Mouse (Mus musculus) erythroblast, adult 5-6 weeks (primary cell): ENCODE data around the gene Sigmar1. TPM values are rescaled to one million over a fixed set of nuclear protein-coding genes. Genes with fewer than 3 reads are reported as not detected.
"Not testable (repeated sequence)": the region's sequence is repeated elsewhere in the genome, so short reads cannot be mapped to it uniquely, and the experiment has no call there.

Source experiments
- ATAC-seq: replicated peaks from 2 replicates; pipeline ENCODE4 v1.8.0; 2016; ENCODE audit warnings: moderate number of reproducible peaks, mild to moderate bottlenecking, moderate TSS enrichment, inconsistent platforms; ENCODE audit not compliant: poor library complexity, low FRiP score, severe bottlenecking
- total RNA-seq, 2 experiments: library from RNA; stranded (forward) in 1 of 2; stranded (reverse) in 1 of 2; fragments of 150-400 nt in 1 of 2; fragments of 200-764, 138-1000 nt in 1 of 2; gene quantifications; 2 replicates each; pipeline versions ENCODE4 v1.2.3 to v1.2.4; 2015 to 2017; ENCODE audit warnings: low replicate concordance in 2 of 2

Gene Sigmar1
- total RNA-seq, 2 experiments from 2014 or later: 1.7 to 7.2 TPM

DNA sequence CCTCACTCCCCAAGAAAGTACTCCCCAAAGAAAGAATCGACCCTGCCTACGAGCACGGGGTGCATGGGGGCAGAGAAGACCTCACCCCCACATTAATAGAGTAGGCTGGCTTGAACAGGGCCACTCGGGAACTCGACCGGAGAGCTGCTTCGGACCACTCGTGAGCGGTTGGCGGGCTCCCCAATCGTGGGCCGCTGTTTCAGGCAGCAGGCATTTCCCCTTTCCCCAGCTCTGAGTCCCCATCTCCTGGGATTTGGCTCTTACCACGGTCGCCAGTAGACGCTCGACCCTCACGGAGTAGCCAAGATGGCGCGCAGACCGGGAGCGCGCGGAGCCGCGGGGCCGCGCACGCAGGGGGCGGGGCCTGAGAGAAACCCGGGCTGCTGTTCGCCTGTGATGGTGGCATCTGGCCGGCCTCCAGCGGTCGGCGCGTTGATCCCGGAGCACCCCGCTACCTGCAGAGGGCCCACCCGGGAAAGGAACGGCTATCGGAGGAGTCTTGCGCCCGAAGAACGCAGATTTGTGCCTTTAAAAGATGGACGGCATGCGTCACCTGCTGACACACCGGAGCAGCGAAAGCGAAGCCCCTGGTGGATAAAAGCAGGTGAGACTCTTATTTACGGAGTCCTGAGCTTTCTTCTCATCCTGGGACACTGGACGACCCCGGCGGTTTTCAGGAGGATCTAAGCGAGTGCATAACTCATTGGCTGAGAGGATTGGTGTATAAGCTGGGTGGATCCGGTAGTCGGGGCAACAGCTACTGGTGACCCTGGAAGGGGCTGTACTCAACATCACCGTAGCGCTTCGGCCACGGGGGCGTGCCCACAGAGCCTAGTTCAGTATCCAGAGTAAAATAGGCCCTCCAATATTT is 42.5 kb downstream of the Sigmar1 start, which contains the start of gene Rpp25l:
Gene Rpp25l (minus strand): TSS at position 338 of the 871 bp plus-strand sequence.
- peak; percentile 78 for ATAC-seq

DNA sequence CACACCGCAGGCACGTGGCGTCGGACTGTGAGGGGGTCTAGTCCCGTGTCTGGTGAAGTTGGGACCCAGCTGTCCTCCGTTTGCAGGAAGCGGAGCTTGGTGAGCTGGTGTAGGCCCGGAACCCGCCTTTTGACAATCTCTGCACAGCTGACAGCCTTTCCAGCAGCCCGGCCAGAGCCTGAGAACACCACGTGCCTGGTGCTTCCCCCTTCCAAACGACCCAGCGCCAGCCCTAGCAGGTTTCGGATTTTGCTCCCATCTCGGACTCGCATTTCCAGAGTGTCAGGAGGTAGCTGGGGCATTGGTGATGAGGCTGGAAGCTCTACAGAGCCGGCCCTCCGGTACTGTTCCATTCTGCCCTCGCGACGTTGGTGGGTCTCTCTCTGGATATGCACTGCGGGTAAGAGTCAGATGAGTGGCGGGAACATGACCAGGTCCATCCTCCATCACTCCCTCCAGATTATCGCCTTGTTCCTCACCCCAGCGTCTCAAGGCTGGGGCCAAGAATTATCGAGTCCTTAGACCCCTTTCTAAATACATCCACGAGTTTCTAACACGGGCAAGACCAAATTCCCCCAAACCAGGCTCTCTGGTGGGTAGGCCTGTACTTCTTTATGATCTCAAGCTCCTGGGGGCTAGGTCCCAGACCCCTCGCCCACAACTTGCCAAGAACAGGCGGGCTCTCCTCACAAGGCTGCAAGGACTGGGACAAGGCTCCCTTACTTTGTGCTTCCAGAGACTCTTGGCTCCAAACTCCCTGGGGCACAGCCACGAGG is 43.3 kb downstream of the Sigmar1 start:
- ATAC-seq: peak; percentile 34

DNA sequence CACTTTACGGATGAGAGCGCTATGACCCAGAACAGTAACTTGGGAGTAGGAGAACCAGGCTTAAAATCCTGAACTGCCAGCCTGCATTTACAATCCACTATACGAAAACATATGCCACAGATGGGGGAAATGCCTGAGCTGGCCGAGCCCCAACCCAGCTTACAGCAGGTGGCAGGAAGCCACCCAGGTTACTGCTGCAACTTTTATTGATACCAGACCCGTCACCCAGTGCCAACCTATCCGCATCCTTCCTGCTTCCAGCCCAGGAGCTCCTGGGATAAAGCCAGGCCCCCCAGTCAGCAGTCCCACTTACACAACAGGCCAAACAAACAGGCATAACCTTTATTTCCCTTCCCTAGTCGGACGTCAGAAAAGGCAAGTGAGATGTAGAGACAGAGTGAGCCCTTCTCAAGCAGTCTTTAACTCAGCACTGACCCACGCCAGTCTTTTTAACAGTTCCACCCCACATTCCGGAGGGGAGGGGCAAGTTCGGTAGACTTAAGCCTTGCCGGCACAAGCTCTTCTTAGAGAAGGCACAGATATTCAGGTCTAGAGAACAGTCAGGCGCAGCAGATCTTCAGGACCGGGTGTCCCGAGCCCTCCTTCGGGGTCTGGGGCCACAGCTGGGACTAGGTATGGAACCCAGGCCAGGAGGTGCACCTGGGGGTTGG is 44.1 kb downstream of the Sigmar1 start:
- ATAC-seq: no peak

DNA sequence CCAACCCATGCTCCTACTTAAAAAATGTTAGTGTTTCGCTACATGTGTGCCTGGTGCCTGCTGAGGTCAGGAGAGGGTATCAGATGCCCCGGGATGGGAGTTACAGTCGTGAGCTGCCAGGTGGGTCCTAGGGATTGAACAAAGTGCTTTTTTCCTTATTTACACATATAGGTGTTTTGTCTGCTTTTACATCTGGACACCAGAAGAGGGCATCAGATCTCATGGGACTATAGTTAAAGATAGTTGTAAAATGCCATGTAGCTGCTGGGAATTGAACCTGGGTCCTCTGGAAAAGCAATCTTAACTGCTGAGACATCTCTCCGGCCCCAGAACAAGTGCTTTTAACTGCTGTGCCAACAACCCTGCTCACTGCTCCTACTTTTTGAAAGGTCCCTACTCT is 45.7 kb downstream of the Sigmar1 start:
- no peak for ATAC-seq

DNA sequence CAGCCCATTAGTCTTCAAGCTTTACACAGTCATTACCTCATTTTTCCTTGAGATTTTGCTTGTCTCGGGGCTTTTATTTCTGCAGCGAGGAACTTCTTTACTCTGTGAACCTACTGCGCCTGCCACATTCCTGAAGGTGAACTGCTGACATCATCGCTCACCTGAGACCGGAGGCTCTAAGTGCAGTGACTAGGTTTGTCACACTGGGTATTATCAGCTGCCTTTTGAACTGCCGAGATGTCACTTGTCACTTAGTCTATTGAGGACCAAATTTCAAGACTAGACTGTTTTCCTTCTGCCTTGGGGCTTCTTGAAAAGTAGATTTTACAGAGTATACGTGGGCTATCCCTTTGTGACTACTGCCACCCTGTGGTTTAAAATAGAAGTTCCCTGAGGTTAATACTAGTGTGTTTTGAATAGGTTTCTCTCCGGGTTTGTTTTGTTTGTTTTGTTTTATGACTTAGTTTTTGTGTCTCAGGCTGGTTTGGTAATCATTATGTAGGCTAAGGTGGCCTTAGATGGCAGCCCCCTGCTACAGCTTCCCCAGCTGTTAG is 47.7 kb downstream of the Sigmar1 start:
- ATAC-seq: no peak

DNA sequence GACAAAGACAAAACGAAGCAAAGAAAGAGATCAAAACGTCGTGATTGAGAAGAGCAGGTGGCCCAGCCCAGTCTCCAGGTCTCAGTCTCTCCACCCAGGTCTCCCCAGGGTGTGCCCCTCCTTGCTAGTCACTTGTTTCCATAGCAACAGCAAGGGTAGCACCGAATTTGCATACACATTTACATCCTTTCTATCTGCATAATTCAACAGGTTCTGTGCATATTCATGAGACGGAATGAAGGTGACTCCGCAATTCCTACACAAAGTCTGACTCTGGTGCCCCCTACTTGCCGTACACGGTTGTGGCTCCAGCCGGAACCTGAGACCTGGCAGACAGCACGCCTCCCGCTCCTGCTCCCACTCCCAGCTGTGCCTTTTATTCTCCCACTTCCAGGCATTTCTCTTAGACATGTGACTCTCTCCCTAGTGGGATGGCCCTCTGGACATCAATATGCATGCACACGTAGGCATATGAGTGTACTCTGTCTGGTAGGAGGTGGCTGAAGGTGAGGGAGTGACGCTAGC is 48.9 kb downstream of the Sigmar1 start:
- ATAC-seq: peak; percentile 69

DNA sequence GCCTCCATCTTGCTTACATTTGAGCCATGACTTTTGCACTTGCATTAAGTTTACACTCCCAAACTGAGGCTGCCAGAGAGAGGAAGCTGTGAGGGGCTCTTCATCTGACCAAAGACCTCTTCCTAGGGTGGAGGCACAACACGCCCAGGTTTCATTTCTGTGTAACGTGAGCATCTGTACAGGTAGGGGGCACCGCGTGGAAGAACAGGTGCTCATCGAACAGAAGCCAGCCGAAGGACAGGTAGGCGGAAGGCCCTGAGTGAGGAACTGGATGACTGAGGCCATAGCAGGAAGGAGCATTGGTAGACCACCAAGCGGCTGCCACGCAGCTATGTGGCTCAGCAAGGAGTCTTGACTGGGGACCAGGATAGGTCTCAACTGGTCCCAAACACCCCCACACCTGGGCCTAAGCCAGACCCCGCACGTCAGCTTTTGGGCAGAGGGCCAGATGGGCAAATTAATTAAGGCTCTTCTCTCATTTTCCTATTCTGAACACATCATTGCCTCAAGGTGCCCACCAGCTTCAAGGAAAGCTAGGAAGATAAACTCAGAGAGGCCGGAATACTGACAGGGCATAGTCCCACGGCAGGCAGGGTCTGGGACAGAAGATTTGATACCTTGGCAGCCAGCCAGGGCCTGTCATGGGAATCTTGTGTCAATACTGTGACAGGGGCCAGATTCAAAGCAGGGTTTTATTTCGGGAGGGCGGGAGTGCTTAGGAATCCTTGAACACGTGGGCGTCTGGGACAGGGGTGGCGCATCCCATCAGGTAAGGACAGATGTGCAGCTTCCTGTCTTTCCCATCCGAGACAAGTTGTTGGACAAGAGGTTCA is 49.8 kb downstream of the Sigmar1 start:
- ATAC-seq: no peak

DNA sequence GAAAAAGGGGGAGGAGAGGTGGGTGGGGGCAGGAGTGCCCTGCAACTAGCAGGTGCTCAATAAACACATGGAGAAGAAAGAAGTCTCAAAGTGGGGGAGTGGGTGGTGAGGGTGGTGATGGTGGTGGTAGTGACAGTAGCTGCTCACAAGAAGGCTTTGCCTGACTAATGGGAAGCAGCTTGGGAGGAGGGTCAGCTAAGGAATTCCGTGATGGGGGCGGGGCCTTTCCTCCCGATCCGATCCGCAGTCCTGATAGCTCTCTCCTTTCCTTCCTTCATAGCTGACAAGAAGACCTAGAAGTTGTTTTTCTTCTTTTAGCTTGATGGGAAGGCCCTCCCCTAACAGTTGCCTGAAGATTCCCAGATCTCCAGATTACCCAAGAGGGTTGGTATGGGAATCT is 51.3 kb downstream of the Sigmar1 start:
- no peak for ATAC-seq

DNA sequence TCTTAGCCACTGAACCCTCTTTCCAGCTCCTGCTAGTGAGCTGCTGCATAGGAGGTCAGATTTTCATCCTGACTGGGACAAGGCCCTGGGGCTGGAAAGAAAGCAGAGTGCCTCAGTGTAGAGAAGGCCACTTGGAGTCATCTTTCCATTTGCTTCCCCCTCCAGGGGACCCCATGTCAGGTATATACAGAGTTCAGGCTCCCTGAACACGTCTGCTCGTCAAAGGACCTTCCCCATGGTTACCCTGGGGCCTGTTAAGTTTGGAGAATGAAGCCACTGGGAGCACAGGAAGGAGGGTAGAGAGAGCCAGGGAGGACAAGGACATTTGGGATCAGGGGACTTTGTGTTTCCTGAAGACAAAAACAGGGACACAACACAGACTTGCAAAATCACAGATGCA is 53.7 kb downstream of the Sigmar1 start:
- ATAC-seq: not testable (repeated sequence)

DNA sequence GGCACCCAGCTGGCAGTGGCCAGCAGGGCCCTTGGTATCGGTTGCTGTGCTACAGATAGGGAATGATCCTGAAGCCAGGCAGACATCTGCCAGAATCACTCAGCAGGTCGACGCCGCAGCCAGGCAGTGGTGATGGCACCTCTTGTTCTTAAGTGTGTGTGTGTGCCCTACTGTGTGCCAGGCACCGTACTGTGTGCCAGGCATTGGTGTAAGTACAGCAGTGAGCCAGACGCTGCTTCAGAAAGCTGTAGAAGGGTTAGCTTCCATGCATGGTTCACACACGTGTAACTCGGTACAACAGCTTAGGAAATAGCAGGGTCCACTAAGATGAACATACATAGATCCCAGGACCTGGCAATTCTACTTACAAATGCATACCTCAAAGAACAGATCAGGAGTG is 55.7 kb downstream of the Sigmar1 start:
- ATAC-seq: not testable (repeated sequence)

DNA sequence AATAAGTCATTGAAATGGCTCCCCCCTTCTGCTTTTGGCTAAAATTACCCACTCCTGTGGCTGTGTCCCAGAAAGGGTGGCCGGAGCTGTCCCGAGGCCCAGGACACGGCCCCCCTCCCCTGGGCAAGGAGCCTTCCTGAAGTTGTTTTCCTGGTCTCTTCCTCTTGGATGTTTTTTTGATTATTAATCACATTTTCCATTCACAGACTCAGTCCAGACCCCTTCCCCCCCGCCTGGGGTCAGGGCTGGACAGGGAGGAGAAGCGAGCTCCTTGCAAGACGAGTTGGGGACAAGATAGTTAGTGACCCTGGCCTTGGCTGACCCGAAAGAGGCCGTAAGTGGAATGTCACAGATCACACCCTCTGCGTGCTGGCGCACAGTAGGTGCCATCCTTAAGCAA is 56.2 kb downstream of the Sigmar1 start, which contains the start of gene Il11ra1:
Gene Il11ra1 (plus strand): TSS at position 207 of the 400 bp plus-strand sequence.
- ATAC-seq: not testable (repeated sequence)

DNA sequence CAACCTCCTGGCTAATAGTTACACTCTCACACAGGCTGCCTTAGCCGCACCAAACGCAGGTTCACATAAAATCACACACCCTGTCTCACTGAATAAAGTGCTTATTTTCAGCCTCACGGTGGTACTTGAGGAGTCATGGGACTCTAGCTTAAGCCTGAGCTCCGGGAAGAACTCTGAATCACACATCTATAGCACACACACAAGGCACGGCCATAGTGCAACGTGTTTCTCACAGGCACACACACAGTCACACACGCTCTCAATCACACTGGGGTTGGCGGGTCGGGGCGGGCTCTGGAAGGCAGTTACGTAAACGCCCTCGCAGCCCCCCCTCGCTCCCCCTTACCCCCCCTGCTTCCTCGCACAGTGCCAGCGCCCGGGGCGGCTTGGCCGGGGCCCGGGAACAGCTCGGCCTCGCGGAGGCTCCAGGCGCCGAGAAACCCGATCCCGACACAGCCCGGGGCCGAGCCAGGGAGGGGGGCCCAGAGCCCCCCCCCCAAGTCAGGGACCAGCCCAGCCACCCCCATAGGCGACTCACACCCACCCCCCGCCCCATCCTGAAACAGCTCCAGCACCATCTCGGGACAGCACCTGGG is 57.4 kb downstream of the Sigmar1 start:
- not testable (repeated sequence) for ATAC-seq

DNA sequence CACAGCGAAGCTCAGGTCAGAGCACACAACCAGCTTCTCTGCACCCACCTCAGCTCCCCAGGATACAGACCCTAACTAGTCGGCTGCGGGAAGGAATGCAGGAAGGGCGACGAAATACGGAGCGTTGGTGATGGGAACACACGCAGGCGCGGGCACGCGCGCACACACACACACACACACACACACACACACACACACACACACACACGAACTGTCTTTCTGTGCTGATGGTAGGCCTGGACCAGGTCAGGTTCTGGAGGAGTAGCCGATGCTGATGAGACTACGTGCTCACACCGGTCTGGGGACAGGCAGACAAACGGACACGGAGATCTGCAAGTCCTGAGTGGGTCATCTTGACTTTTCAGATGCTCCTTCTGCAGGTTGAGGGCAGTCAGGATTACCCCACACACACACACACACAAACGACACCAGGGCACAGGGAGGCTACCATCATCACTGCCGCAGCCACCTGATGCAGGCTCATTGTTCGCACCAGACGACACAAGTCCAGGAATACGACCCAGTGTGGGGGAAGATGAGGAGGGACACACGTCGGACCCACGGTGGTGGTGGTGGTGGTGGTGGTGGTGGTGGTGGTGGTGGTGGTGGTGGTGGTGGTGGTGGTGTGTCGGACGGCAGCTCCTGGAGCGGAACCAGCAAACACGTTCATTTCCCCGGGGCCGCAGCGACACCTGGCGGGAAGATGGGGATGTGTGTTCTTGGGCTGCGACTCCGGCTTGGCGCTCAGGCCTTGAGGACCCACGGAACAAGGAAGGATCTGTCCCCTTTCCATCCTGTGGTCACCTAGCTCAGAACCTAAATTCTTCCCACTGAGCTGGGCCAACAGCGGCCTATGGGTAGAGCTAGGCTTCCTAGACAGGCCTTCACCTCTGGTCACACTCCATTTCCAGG is 58.8 kb downstream of the Sigmar1 start, which contains the start of gene Cntfr:
Gene Cntfr (minus strand): TSS at position 160 of the 912 bp plus-strand sequence.
- not testable (repeated sequence) for ATAC-seq

DNA sequence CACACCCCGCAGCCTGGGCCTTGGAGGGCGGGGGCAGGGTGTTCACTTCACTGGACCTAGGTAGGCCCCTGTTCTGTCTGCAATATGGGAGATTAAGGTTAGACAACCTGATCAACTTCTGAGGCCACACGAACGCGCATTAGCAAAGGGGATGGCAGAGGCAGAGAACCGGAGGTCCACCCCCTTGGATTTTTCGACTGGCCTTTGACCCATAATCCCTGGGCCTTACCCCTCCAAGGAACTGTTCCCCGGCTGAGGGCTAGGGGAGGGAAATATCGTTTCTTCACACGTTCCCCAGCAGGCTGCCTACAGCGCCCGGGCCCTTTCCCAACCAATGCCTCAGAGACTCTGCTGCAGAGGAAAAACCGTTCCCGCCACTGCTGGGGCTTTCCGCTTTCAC is 59.5 kb downstream of the Sigmar1 start:
- not testable (repeated sequence) for ATAC-seq

DNA sequence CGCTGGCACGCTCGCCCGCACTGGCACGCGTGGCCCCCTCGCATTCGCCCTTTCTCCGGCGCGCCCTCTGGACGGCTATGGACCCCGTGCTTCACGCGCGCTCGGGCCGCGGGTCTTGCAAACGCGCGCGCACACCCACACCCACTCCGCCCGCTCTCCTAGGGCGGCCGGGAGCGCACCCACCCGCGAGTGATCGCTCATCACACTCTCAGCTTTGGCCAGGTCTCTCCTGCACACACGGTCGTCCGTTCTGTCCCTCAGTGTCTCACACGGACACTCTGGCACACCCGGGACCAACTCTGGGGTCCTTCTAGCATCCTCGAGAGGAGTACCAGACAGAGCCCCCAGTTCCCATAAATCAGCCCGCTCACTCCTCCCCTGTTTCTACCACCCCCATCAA is 60.2 kb downstream of the Sigmar1 start:
- not testable (repeated sequence) for ATAC-seq

DNA sequence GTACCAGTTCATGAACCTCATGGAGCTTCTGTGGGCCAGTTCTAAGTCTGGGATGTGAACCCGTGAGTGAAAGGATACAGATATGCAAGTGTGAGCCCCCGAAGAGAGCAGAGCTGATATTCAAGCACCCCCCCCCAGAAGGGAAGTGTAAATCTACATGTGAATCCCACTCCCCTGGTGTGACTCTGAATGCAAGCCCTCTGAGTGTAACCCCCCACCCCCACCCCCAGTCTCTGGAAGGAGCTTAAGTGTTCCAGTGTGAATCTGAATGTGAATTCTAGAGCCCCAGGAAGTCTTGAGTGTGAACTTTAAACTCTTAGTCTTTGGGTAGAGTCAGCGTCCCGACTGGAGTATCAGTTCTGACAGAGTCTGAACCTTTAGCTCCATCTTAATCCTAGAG is 62.4 kb downstream of the Sigmar1 start:
- ATAC-seq: not testable (repeated sequence)

DNA sequence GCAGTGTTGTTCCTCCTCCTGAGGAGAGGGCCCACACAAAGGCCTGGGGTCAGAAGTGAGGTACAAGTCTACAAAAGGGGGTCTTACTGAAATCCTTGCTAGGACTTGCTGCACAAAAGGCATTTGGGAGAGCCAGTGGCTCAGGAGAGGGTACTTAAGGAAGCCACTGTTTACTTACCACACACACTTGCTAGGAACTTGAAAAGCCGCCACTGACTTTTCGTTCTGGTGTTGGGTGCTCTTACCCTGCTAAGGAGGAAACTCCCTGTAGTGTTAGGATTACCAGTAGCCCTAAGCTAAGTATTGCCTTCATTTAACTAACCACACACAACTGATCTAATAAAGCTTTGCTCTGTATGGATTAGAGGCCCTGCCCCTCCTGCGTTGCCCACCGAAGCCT is 65.9 kb downstream of the Sigmar1 start:
- ATAC-seq: not testable (repeated sequence)
